Mouse (Mus musculus) gastrocnemius, adult 2 months (tissue): ENCODE data around the gene Slc22a8. TPM values are rescaled to one million over a fixed set of nuclear protein-coding genes. Genes with fewer than 3 reads are reported as not detected.
A peak's percentile ranks its signal among the peaks of the same experiment; 100 is the strongest.

Source experiments
- DNase-seq: peaks from one replicate; pipeline ENCODE4 v3.0.0; 2022
- H3K27ac ChIP-seq: fragments of 200-600 bp; 2 replicates; pipeline ENCODE4 v1.8.1; 2022; ENCODE audit warnings: mild to moderate bottlenecking
- H3K4me3 ChIP-seq: fragments of 200-600 bp; 2 replicates; pipeline ENCODE4 v1.8.1; 2022; ENCODE audit warnings: mild to moderate bottlenecking, moderate library complexity
- CTCF ChIP-seq: fragments of 200-600 bp; IDR thresholded peaks from 2 replicates; pipeline ENCODE4 v1.8.1; 2022; ENCODE audit warnings: antibody characterized with exemption, mild to moderate bottlenecking, moderate library complexity
- intact Hi-C: fragments of 180-260 bp; cut with DNase I; formaldehyde crosslinking; loops from one replicate; pipeline ENCODE4 v1.15.1; 2025
- total RNA-seq, 2 experiments: library from RNA; stranded (reverse); gene quantifications; 2 replicates each; pipeline ENCODE4 v1.2.3; 2021

Slc22a8 gene
- total RNA-seq, 2 experiments from 2014 or later = not detected

DNA sequence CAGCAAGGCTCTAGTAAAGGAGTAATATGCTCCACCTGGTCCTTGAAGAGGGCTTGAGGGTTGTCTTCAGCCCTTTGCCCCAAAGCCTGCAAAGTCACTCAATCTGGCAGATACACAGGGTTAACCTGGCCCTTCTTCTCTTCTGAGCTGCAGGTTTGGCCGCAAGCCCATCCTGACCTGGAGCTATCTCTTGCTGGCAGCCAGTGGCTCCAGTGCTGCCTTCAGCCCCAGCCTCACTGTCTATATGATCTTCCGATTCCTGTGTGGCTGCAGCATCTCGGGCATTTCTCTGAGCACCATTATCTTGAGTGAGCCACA is 14.1 kb downstream of the Slc22a8 start:
- no peak for TF ChIP-seq CTCF
- H3K4me3 ChIP-seq = no peak overlapping the region
- DNase-seq = no peak
- intact Hi-C loops = no loop called here
- no peak overlapping the region for H3K27ac ChIP-seq

DNA sequence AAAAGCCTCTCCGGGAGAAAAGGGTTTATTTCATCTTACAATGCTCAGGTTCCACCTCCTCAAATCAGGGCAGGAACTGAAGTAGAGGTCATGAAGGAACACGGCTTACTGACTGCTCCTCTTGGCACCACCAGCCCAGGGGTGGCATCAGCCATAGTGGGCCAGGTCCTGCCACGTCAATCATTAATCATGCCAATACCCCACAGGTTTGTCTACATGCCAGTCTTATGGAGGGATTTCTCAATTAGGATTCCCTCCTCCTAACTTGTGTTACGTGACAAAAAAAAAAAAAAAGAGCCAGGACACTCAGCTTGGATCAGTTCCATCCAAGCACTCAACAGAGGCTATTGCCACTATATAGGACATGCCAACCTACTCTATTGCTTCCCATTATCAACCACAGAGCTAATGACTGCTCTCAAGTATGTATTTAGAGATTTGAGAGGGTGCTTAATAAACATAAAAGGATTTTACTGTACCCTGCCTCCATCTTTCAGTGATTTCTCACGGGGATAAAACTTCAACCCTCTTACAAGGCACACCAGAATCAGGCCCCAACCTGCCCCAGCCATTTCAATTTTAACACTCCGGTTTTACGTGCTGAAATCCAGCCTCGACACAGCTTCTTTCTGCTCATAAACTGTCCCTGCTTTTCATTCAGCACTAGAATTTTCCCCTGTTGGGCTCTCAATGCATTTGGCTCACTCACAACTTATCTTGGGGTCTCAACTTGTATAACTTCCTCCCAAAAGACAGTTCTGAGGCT is 20.5 kb downstream of the Slc22a8 start:
- Histone ChIP-seq H3K27ac (no peak overlapping the region), H3K4me3 (no peak overlapping the region)
- intact Hi-C loops = no loop called here
- no peak for DNase-seq
- TF ChIP-seq CTCF = no peak

DNA sequence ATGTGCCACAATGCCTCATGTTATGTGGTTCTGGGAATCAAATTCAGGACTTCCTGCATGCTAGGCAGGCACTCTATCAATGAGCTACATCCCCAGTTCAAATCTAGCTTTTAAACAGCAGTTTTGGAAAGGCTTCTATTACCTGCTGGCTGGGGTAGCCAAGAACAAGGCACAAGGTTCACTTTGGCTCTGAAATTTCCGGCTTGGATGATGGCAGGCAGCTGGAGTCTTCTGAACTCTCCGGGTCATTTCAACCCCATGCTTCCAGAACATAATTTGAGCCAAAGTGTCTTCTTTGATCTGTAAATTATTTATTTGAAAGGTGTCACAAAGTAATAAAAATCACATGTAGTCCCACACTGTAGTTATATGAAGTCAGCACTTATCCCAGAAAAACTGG is 22.1 kb downstream of the Slc22a8 start:
- no peak for TF ChIP-seq CTCF
- H3K27ac ChIP-seq = no peak overlapping the region
- DNase-seq = no peak
- intact Hi-C loops = no loop called here
- H3K4me3 ChIP-seq = no peak overlapping the region

DNA sequence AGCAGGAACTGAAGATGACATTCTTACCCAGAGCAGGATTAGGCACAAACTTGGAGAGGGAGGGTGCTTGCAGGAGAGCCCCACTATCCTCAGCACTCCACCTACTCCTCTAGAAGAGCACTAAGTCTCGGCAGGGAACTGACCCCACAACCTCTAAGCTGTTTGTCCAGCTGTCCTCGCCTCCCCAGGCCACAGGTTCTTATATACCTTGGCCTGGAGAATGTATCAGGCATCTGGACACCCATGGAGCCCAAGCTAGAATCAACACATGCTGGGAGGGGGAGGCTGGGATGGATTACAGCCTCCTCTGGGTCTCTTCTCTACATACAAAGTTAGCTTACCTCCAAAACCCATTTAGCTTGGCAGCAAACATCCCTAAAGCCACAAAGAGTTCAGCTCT is 23.3 kb downstream of the Slc22a8 start:
- intact Hi-C loops = no loop called here
- H3K4me3 ChIP-seq = no peak overlapping the region
- DNase-seq = no peak
- no peak overlapping the region for H3K27ac ChIP-seq
- TF ChIP-seq CTCF = no peak

DNA sequence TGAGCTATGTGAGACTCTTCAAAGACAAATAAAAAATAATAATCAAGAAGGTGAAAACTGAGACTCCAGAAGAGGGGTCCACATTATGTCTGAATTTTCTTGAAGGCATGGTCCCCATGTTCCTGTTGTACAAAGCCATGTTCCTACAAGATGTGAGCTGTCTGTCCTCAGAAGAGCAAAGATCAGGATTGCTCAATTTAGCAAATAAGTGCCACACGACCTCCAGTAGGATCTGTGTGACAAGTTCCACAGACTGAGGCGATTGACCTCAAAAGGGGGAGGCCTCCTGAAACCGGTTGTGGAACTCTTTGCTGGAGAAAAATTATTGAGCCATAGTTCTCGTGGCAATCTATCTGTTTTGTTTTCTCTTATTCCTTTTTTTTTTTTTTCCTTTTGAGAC is 25.3 kb downstream of the Slc22a8 start:
- intact Hi-C loops = no loop called here
- no peak for TF ChIP-seq CTCF
- no peak overlapping the region for H3K27ac ChIP-seq

DNA sequence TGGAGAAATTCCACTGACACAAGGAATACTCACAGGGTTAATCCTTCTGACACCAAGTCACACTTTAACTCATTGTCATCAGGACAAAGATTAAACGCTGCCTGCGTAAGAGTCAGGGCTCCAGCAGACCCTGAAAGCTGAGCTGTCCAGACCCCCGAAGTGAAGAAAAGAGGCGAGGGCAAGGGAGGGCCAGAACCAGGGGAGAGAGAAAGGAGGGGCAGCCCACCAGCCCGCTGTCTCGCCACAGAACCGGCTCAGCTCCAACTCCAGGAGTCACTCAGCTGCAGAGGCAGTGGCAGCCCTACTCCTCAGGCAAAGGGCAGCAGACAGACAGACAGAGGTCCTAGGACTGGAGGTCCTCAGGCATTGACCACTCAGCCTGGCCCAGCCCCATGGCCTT is 26.9 kb downstream of the Slc22a8 start, which contains the start of gene Slc22a6:
Gene Slc22a6, plus strand, starts transcription at position 136 of the 400 bp plus-strand sequence.
- no peak for TF ChIP-seq CTCF
- Histone ChIP-seq H3K27ac (no peak within 1 kb of the TSS), H3K4me3 (no peak within 1 kb of the TSS)
- intact Hi-C loops = no loop called here
- no peak for DNase-seq

More for the DNA sequence above, 25.3 kb downstream of the Slc22a8 start:
- no peak overlapping the region for H3K4me3 ChIP-seq
- DNase-seq = no peak

DNA sequence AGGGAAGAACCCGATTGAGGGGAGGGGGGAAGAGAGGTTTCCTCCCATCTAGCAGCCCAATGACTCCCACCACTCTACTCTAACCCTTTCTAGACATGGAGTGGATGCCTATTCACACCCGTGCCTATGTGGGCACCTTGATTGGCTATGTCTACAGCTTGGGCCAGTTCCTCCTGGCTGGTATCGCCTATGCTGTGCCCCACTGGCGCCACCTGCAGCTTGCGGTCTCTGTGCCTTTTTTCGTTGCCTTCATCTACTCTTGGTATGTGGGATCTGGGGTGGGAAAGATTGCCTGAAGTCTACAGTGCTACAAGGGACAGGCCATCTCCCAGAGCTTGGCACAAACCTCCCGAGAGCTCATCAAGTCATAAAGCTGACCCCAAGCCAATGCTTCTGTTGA is 30.0 kb downstream of the Slc22a8 start:
- intact Hi-C loops = no loop called here
- Histone ChIP-seq H3K27ac (no peak overlapping the region), H3K4me3 (no peak overlapping the region)
- DNase-seq = no peak
- TF ChIP-seq CTCF = no peak

- Histone ChIP-seq H3K27ac (no peak overlapping the region), H3K4me3 (no peak overlapping the region)
- no peak for DNase-seq
- no peak for TF ChIP-seq CTCF
- intact Hi-C loops = no loop called here
These were observed 39.2 kb downstream of the Slc22a8 start for GRCm38 (mm10) chr19:8630249-8630648.

GRCm38 (mm10) chr19:8630826-8631225 is 39.8 kb downstream of the Slc22a8 start:
- H3K27ac ChIP-seq = no peak overlapping the region
- DNase-seq = no peak
- H3K4me3 ChIP-seq = no peak overlapping the region
- TF ChIP-seq CTCF = no peak
- intact Hi-C loops = no loop called here

DNA sequence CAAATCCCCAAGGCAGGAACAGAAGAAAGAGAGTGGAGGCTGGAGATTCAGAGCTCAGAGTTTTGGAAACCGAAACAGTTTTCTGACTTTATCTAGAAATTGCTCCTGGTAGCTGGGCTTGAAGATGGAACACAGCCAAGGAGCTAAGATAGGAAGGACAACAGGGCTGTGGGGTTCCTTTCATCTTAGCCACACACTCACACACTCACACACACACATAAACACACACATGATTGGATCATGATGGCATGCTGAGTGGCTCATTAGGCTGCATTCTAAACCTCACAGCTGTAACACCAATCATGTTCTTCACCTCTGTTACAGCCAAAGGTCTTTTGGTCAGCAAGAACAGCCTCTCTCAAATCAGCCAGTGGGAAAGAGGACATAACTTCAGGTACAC is 41.0 kb downstream of the Slc22a8 start:
- no peak for TF ChIP-seq CTCF
- DNase-seq = no peak
- intact Hi-C loops = no loop called here
- Histone ChIP-seq H3K27ac (no peak overlapping the region), H3K4me3 (no peak overlapping the region)

GRCm38 (mm10) chr19:8642086-8642485 is 51.0 kb downstream of the Slc22a8 start:
- Histone ChIP-seq H3K4me3 (no peak overlapping the region), H3K27ac (no peak overlapping the region)
- TF ChIP-seq CTCF = no peak
- intact Hi-C loops = no loop called here
- DNase-seq = no peak

- DNase-seq = no peak
- no peak overlapping the region for H3K4me3 ChIP-seq
- no peak overlapping the region for H3K27ac ChIP-seq
- no peak for TF ChIP-seq CTCF
- intact Hi-C loops = no loop called here
These were observed 55.3 kb downstream of the Slc22a8 start for GRCm38 (mm10) chr19:8646393-8646792.

DNA sequence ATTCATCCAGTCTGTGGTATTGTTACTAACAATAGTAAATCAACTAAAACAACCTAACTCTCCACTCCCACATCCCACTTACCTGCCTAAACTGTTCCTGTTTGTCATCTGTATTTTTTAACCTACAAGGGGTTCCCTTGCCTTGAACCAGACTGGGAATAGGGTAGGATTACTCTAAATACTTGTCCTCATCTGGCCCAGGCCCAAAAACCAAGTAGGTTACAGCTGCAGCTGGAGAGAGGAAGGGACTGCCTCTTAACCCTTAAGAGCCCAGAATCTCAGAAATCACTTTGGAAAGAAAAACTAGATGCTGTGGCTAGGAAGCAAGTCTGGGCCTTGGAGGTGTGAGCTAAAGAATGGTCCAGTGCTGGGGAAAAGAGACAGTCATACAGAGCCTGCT is 64.8 kb downstream of the Slc22a8 start:
- no peak overlapping the region for H3K4me3 ChIP-seq
- intact Hi-C loops = no loop called here
- no peak for TF ChIP-seq CTCF
- H3K27ac ChIP-seq = peak overlapping the region; percentile 12; the same call in 1 of the 2 replicates
- DNase-seq = no peak

GRCm38 (mm10) chr19:8656341-8656740 is 65.3 kb downstream of the Slc22a8 start:
- intact Hi-C loops = no loop called here
- TF ChIP-seq CTCF = no peak
- H3K27ac ChIP-seq = peak overlapping the region; percentile 12; the same call in 1 of the 2 replicates
- H3K4me3 ChIP-seq = no peak overlapping the region
- DNase-seq = no peak

Other genes with a start within 250 kb of the Slc22a8 start
- gene Slc22a30, start 186.1 kb upstream of the Slc22a8 start, total RNA-seq = not detected
- gene Slc22a6, start 26.8 kb downstream of the Slc22a8 start, total RNA-seq = not detected
- gene Chrm1, start 72.5 kb downstream of the Slc22a8 start, total RNA-seq = not detected
- 10 to 100 TPM; 33.9 to 35.1 TPM for gene Slc3a2, start 132.1 kb downstream of the Slc22a8 start, total RNA-seq
- gene Wdr74, start 144.6 kb downstream of the Slc22a8 start, total RNA-seq = 10 to 100 TPM; 15.4 to 16.4 TPM
- not detected for gene 1700092M07Rik, start 149.5 kb downstream of the Slc22a8 start, total RNA-seq
- gene Stx5a, start 150.2 kb downstream of the Slc22a8 start, total RNA-seq = 10 to 100 TPM; 20.8 to 22.1 TPM
- 10 to 100 TPM; 37.8 to 41.5 TPM for gene Nxf1, start 165.8 kb downstream of the Slc22a8 start, total RNA-seq
- 100 to 1,000 TPM in 1 of 2 experiments, 10 to 100 TPM in 1; 77.2 to 118 TPM for gene Tmem223, start 179.7 kb downstream of the Slc22a8 start, total RNA-seq
- 10 to 100 TPM in 1 of 2 experiments, 1 to 10 TPM in 1; 7.4 to 10.6 TPM for gene Tmem179b, start 183.2 kb downstream of the Slc22a8 start, total RNA-seq
- gene Taf6l, start 195.2 kb downstream of the Slc22a8 start, total RNA-seq = 1 to 10 TPM; 5.2 to 6.7 TPM
- gene Polr2g, start 207.3 kb downstream of the Slc22a8 start, total RNA-seq = 10 to 100 TPM; 35.6 to 42.6 TPM
- 1 to 10 TPM in 1 of 2 experiments, under 1 TPM in 1; 0.82 to 1.1 TPM for gene Zbtb3, start 211.3 kb downstream of the Slc22a8 start, total RNA-seq
- gene Ttc9c, start 228.1 kb downstream of the Slc22a8 start, total RNA-seq = 10 to 100 TPM; 11.9 to 12.6 TPM
- gene Hnrnpul2, start 228.8 kb downstream of the Slc22a8 start, total RNA-seq = 10 to 100 TPM; 40.1 to 49.4 TPM
- not detected for gene AC129217.1, start 238.5 kb downstream of the Slc22a8 start, total RNA-seq
- 10 to 100 TPM; 16.8 to 18.4 TPM for gene Bscl2, start 246.2 kb downstream of the Slc22a8 start, total RNA-seq
- not detected for gene Gng3, start 247.9 kb downstream of the Slc22a8 start, total RNA-seq